Mouse (Mus musculus) intestine, embryonic 15.5 days (tissue): Measurements from ENCODE around the gene Upk3bl. TPM values are rescaled to one million over a fixed set of nuclear protein-coding genes. Genes with fewer than 3 reads are reported as not detected.
"Not testable (repeated sequence)": the region's sequence is repeated elsewhere in the genome, so short reads cannot be mapped to it uniquely, and the experiment has no call there.

Experiments used
- ATAC-seq: fragments of 200-750 bp; cut with Nextera tagmentation; 2 replicates; pipeline ENCODE4 v1.8.0; 2017; ENCODE audit warnings: moderate TSS enrichment, moderate library complexity
- H3K27ac ChIP-seq: fragments of 300-500 bp; sonication (generic); 2 replicates; pipeline ENCODE4 v1.5.1; 2015; ENCODE audit warnings: mild to moderate bottlenecking, inconsistent platforms
- H3K27me3 ChIP-seq: fragments of 300-500 bp; sonication (generic); replicated peaks from 2 replicates; pipeline ENCODE4 v1.6.1; 2015; ENCODE audit warnings: inconsistent platforms
- H3K36me3 ChIP-seq: fragments of 300-500 bp; sonication (generic); 2 replicates; pipeline ENCODE4 v1.6.1; 2015; ENCODE audit warnings: inconsistent platforms
- H3K4me1 ChIP-seq: fragments of 300-500 bp; sonication (generic); replicated peaks from 2 replicates; pipeline ENCODE4 v1.6.1; 2015; ENCODE audit warnings: inconsistent platforms
- H3K4me2 ChIP-seq: fragments of 300-500 bp; sonication (generic); replicated peaks from 2 replicates; pipeline ENCODE4 v1.6.1; 2015; ENCODE audit warnings: mild to moderate bottlenecking, inconsistent platforms
- H3K4me3 ChIP-seq: fragments of 300-500 bp; sonication (generic); replicated peaks from 2 replicates; pipeline ENCODE4 v1.5.1; 2015; ENCODE audit warnings: inconsistent platforms
- H3K9ac ChIP-seq: fragments of 300-500 bp; sonication (generic); 2 replicates; pipeline ENCODE4 v1.6.1; 2015; ENCODE audit warnings: inconsistent platforms
- H3K9me3 ChIP-seq: fragments of 300-500 bp; sonication (generic); 2 replicates; pipeline ENCODE4 v1.6.1; 2016; ENCODE audit warnings: inconsistent platforms
- WGBS: fragments of 180-500 bp; shearing (Covaris S2); methylation state at CpG from one replicate; pipeline ENCODE4 v1.1.7; 2015; 5-methylcytosine and 5-hydroxymethylcytosine counted together
- polyA plus RNA-seq: library from polyadenylated mRNA; unstranded; fragments of >200 nt; fragmentation: Nextera tagmentation; extraction: Ambion mirVana; gene quantifications from 2 replicates; pipeline ENCODE4 v1.2.1, GENCODE M21; 2015

Gene Upk3bl
- polyA plus RNA-seq, 1 experiment from 2014 or later: 1.4 TPM

DNA sequence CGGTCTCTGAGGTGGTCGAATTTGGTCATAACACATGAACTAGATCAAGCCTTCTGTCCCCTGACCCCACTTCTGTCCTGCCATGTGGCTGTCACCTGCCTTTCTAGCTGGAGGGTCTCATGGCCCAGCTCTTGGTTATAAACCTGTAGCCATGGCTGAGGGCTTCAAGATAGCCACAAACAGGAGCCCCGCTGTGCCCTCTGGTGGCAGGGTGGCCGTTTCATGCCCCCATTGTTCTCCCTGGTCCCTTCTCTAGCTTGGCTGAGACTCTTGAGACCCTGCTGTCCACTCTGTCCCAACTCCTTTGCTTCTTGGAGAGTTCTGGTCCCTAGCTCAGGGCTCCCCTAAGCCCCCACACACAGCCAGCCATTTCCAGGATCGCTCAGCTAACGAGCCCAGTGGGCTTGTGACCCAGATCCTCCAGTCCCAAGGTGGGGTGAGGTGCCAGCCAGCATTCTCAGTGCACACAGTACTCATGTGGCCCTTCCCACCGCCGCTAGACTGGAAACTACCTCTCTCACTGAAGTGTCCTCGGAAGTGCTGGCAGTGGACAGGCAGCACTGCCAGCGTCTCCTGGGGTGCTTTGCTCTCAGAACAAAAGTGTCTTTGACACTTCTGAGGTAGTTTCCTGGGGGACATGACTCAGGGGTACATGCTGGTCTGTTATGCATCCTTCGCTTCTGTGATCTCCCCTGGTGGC, 26.5 kb upstream of the Upk3bl start:
- no peak for ATAC-seq
- no peaks in the 10 kb centered on the region for H3K9me3 ChIP-seq
- no peaks in the 10 kb centered on the region for H3K27me3 ChIP-seq
- 86% methylated on average over 11 of the region's 11 CpGs for WGBS
- H3K4me3 ChIP-seq: no peak overlapping the region
- H3K36me3 ChIP-seq: peaks cover 22% of the 10 kb centered on the region
- no peak overlapping the region for H3K27ac ChIP-seq
- no peak overlapping the region for H3K4me2 ChIP-seq
- no peak overlapping the region for H3K9ac ChIP-seq
- no peaks in the 10 kb centered on the region for H3K4me1 ChIP-seq

DNA sequence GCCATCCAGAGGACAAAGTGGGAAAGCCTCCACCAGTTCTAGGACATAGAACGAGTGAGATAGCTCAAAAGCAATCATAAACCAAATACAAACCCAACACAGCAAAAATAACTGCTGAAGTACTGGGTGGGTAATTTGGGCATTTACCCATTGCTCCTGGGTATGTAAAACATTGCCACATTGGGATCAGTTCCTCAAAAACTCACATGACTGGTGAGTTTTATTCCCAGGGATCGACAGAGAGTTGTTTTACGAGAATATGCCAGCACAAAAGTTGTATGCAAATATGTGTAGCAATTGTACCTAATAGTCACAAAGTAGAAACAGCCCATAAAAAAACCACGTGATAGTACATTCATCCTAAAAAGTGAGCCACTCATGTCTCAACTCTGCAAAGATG, 19.4 kb upstream of the Upk3bl start:
- H3K36me3 ChIP-seq: peaks cover 11% of the 10 kb centered on the region; the same call in 1 of the 2 replicates
- ATAC-seq: no peak
- H3K4me2 ChIP-seq: no peak overlapping the region
- no peak overlapping the region for H3K27ac ChIP-seq
- no peak overlapping the region for H3K9ac ChIP-seq
- 79% methylated on average over 4 of the region's 4 CpGs for WGBS
- H3K4me1 ChIP-seq: 0 out of 2 replicates have a peak, but pooled peaks cover 1% of the 10 kb centered on the region
- H3K4me3 ChIP-seq: no peak overlapping the region
- H3K9me3 ChIP-seq: no peaks in the 10 kb centered on the region
- H3K27me3 ChIP-seq: no peaks in the 10 kb centered on the region

DNA sequence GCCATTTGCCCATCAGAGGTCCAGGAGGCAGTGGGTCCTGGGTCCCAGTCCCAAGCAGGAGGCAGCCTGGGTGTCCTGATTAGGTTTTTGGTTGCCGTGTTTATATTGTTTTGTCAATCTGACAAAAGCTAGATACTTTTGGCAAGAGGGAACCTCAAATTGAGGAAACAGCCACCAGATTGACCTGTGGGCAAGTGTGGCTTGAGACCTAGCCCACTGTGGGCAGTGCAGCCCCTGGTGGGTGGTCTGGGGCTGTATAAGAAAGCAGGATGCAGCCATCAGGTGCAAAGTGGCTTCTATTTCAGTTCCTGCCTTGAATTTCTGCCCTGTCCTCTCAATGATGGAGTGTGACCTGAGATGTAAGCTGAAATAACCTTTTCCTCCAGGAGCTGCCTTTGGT, 19.0 kb upstream of the Upk3bl start:
- H3K4me3 ChIP-seq: no peak overlapping the region
- ATAC-seq: no peak
- no peak overlapping the region for H3K27ac ChIP-seq
- H3K27me3 ChIP-seq: no peaks in the 10 kb centered on the region
- 82% methylated on average over 1 of the region's 1 CpGs for WGBS
- no peak overlapping the region for H3K9ac ChIP-seq
- no peaks in the 10 kb centered on the region for H3K9me3 ChIP-seq
- H3K4me1 ChIP-seq: 0 out of 2 replicates have a peak, but pooled peaks cover 4% of the 10 kb centered on the region
- H3K36me3 ChIP-seq: peaks cover 11% of the 10 kb centered on the region; the same call in 1 of the 2 replicates
- no peak overlapping the region for H3K4me2 ChIP-seq

DNA sequence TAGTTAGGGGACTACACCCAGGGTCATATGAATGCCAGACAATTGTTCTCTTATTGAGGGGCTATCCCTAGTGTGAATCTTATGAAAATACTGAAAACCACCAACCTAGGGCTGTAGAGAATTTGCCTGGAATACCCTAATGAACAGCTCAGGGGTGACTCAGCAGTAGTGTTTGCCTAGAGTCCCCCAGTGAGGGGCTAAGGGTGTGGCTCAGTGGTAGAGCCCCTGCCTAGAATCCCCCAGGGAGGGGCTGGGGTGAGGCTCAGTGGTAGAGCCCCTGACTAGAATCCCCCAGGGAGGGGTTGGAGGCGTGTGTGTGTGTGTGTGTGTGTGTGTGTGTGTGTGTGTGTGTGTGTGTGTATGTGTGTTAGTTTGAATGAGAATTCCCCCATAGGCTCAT, 17.6 kb upstream of the Upk3bl start:
- 100% methylated on average over 1 of the region's 1 CpGs for WGBS
- H3K36me3 ChIP-seq: no peaks in the 10 kb centered on the region; the same call in 1 of the 2 replicates
- no peak overlapping the region for H3K27ac ChIP-seq
- no peak overlapping the region for H3K4me2 ChIP-seq
- no peak overlapping the region for H3K9ac ChIP-seq
- no peaks in the 10 kb centered on the region for H3K9me3 ChIP-seq
- H3K4me3 ChIP-seq: no peak overlapping the region
- peaks cover 6% of the 10 kb centered on the region; the same call in 1 of the 2 replicates for H3K4me1 ChIP-seq
- no peak for ATAC-seq
- H3K27me3 ChIP-seq: no peaks in the 10 kb centered on the region

DNA sequence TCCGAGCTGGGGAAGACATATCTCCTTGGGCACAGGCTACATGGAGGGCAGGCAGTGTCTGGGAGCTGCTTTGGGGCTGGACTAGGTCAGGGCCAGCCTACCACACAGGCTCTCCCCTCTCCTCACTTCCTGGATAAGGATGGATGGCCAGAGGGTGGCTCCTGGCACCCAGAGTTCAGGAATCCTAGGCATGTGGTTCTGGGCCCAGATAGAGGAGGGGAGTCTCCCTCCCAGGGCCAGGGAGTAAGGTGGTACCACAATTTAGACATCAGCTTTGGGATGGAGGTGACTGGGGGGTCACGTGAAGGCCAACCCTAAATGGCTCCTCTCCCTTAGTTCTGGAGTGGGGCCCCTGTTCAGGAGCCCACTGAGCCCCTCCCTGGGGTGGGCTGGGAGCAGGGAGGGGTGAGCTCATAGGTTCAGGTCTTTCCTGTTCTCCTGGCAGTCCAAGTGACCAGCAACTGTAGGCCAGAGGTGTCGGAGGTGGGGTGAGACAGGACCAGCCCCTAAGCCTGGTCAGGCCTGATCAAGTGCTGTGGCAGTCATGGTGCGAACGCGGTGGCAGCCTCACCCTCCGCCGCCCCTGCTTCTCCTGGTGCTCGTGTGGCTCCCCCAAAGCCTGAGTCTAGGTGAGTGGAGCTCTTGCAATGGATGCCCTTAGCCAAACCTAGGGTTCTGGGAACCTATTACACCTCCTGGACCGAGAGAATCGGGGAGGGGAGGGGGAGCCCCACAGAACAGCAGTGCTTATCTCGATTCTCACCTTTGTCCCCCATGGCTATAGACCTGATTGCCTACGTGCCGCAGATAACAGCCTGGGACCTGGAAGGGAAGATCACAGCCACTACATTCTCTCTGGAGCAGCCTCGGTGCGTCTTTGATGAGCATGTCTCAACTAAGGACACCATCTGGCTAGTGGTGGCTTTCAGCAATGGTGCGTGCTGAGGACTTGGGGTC, 15.8 kb upstream of the Upk3bl start, which contains the start of gene Upk3b:
TSS of gene Upk3b (plus strand) at position 239 of the 957 bp plus-strand sequence.
- H3K9ac ChIP-seq: no peak within 1 kb of the TSS
- no peaks in the 10 kb centered on the region for H3K27me3 ChIP-seq
- ATAC-seq: peak; percentile 89
- peak within 1 kb of the TSS; percentile 74 for H3K27ac ChIP-seq
- H3K4me1 ChIP-seq: peaks cover 6% of the 10 kb centered on the region; the same call in 1 of the 2 replicates
- no peaks in the 10 kb centered on the region for H3K9me3 ChIP-seq
- H3K36me3 ChIP-seq: no peaks in the 10 kb centered on the region
- peak within 1 kb of the TSS; percentile 51 for H3K4me2 ChIP-seq
- WGBS: 44% methylated on average over 17 of the region's 17 CpGs
- H3K4me3 ChIP-seq: peak within 1 kb of the TSS; percentile 10

DNA sequence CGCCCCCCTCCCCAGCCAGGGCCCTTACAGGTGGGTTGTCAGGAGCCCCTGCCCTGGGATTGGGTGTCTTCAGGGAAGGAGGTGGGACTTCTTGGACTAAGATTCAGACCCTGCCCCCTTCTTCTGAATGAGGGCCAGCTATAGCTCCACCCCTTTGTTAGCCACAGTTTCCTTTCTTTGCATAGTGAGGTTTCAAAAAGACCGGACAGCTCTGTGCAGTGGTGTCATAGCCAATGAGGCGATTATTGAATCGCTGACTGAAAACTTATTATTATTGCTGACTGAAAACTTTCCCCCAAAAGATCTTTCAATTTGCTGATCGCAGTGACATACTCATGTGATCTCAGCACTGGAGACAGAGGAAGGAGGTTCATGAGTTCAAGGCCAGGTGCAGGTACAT, 14.1 kb upstream of the Upk3bl start:
- peak overlapping the region; percentile 8 for H3K4me3 ChIP-seq

DNA sequence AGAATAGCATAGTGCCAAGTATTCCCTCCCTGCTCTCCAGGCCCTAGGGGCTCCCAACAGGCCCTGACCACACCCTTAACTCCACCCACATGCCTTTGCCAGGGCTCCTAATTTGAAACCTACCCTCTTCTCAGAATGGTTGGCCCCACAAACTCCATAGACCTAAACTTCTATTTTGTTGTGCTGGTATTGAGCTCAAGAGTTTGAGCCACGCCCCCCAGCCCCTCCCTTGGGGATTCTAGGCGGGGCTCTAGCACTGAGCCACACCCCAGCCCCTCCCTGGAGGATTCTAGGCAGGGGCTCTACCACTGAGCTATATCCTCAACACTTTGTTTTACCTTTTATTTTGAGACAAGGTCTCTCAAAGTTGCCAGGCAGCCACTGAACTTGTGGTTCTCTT, 13.0 kb upstream of the Upk3bl start:
- peaks cover 6% of the 10 kb centered on the region; the same call in 1 of the 2 replicates for H3K4me1 ChIP-seq
- no peaks in the 10 kb centered on the region for H3K27me3 ChIP-seq
- H3K4me2 ChIP-seq: no peak overlapping the region
- H3K36me3 ChIP-seq: no peaks in the 10 kb centered on the region
- no peak overlapping the region for H3K9ac ChIP-seq
- no peak for ATAC-seq
- 37% methylated on average over 2 of the region's 2 CpGs for WGBS
- H3K27ac ChIP-seq: no peak overlapping the region
- H3K9me3 ChIP-seq: no peaks in the 10 kb centered on the region
- no peak overlapping the region for H3K4me3 ChIP-seq

More for the DNA sequence above, 14.1 kb upstream of the Upk3bl start:
- no peaks in the 10 kb centered on the region for H3K27me3 ChIP-seq
- 43% methylated on average over 5 of the region's 5 CpGs for WGBS
- H3K36me3 ChIP-seq: no peaks in the 10 kb centered on the region
- H3K4me2 ChIP-seq: peak overlapping the region; percentile 51
- no peak overlapping the region for H3K9ac ChIP-seq
- H3K9me3 ChIP-seq: no peaks in the 10 kb centered on the region
- peaks cover 6% of the 10 kb centered on the region; the same call in 1 of the 2 replicates for H3K4me1 ChIP-seq
- peak overlapping the region; percentile 67 for H3K27ac ChIP-seq
- ATAC-seq: 0 out of 2 replicates have a peak, but pooled peaks have one; percentile 28

DNA sequence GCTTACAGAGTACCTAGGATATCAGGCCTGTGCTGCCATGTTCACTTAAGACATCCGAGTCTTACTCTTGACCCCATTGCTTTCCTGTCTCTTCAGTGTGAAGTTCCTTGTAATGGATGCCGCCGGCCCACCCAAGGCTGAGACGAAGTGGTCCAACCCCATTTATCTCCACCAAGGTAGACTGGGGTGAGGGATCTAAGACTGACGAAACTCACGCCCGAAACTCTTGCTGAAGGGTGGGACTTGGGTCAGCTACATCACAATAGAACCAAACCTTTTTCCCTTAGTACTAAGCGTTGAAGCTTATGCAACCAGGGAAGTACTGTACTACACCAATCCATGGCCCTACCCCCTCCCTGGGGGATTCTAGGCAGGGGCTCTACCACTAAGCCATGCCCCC, 12.6 kb upstream of the Upk3bl start:
- H3K4me1 ChIP-seq: peaks cover 6% of the 10 kb centered on the region; the same call in 1 of the 2 replicates
- H3K9me3 ChIP-seq: no peaks in the 10 kb centered on the region
- WGBS: 92% methylated on average over 8 of the region's 8 CpGs
- H3K36me3 ChIP-seq: no peaks in the 10 kb centered on the region
- H3K4me3 ChIP-seq: no peak overlapping the region
- no peak for ATAC-seq
- no peak overlapping the region for H3K27ac ChIP-seq
- no peak overlapping the region for H3K9ac ChIP-seq
- H3K4me2 ChIP-seq: no peak overlapping the region
- H3K27me3 ChIP-seq: no peaks in the 10 kb centered on the region

DNA sequence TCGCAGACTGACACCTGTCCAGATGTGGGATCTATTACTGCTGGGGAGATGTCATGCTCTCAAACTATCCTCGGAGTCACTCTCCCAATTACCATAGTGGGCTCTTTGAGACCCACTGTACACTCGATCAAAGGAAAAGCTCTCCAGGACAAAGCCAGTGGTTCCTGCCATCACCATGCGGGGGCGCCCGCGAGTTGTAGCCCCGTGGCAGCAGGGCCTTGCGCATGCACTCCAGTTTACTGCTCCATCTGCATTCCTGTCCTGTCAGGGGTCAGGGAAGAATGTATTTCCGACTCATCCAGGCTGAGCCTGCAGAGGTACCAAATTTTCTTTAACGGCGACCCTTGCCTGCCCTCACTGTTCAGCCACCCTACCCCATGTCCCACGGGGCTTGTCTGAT, 9.4 kb upstream of the Upk3bl start:
- WGBS: 70% methylated on average over 13 of the region's 13 CpGs
- ATAC-seq: no peak
- no peaks in the 10 kb centered on the region for H3K9me3 ChIP-seq
- H3K4me1 ChIP-seq: peaks cover 5% of the 10 kb centered on the region; the same call in 1 of the 2 replicates
- H3K9ac ChIP-seq: no peak overlapping the region
- no peaks in the 10 kb centered on the region for H3K36me3 ChIP-seq
- H3K4me3 ChIP-seq: no peak overlapping the region
- no peaks in the 10 kb centered on the region for H3K27me3 ChIP-seq
- H3K27ac ChIP-seq: no peak overlapping the region
- H3K4me2 ChIP-seq: no peak overlapping the region

DNA sequence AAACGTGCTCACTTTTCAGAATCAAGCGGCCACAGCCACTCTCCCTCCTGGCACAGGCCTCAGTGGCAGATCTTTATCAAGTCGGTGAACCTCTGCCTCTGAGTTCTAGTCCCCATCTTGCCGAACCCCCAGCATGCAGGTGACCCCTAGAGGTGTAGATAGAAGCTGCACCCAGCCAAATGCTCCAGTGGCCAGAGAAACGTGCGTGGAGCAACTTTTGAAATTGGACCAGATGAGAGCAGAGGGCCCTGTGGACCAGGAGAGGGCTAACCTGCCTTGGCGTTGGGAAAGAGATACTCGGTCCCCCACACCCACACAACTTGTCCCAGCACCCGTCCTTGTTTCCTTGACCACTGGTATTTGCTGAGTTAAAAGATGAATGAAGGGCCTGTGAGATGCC, 8.9 kb upstream of the Upk3bl start:
- Histone ChIP-seq H3K9ac (no peak overlapping the region), H3K4me3 (no peak overlapping the region), H3K4me2 (no peak overlapping the region), H3K27me3 (no peaks in the 10 kb centered on the region), H3K4me1 (peaks cover 2% of the 10 kb centered on the region; the same call in 1 of the 2 replicates), H3K27ac (no peak overlapping the region), H3K36me3 (no peaks in the 10 kb centered on the region), H3K9me3 (no peaks in the 10 kb centered on the region)
- ATAC-seq: no peak
- WGBS: 43% methylated on average over 9 of the region's 9 CpGs

DNA sequence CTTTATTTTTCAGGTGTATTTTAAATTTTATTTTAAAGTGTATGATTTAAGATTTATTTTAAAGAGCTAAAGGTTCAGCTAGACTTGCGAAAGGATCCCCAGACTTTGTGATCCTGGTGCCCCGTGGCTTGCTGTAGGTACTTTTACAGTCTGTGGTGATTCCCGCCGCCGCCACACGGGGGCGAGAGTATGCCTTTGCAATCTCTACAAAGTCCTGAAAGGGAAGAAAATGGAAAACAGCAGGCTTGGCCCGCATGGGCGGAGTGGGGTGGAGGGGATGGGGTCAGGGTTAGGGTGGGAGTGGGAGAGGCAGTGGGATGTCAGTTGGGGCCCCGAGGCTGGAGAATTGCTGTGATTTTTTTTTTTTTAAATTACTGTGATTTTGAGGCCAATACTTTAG, 8.3 kb upstream of the Upk3bl start:
- Histone ChIP-seq H3K9ac (no peak overlapping the region), H3K27me3 (no peaks in the 10 kb centered on the region), H3K36me3 (no peaks in the 10 kb centered on the region), H3K4me1 (no peaks in the 10 kb centered on the region; the same call in 1 of the 2 replicates), H3K27ac (no peak overlapping the region), H3K9me3 (no peaks in the 10 kb centered on the region), H3K4me3 (no peak overlapping the region), H3K4me2 (no peak overlapping the region)
- WGBS: 3% methylated on average over 10 of the region's 10 CpGs
- ATAC-seq: peak; percentile 44

DNA sequence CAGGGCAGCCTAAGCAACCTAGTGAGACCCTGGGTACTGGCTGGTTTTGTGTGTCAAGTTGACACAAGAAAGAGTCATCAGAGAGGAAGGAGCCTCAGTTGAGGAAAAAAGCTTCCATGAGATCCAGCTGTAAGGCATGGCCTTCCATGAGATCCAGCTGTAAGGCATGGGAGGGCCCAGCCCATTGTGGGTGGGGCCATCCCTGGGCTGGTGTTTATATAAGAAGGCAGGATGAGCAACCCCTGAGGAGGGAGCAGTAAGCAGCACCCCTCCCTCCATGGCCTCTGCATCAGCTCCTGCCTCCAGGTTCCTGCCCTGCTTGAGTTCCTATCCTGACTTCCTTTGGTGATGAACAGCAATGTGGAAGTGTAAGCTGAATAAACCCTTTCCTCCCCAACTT, 5.8 kb upstream of the Upk3bl start:
- H3K4me2 ChIP-seq, H3K4me3 ChIP-seq, H3K27me3 ChIP-seq, H3K36me3 ChIP-seq, H3K4me1 ChIP-seq, H3K9ac ChIP-seq, ATAC-seq, H3K9me3 ChIP-seq, H3K27ac ChIP-seq: not testable (repeated sequence)
